Mouse (Mus musculus) yolk sac, embryonic 10.5 days (tissue): Measurements from ENCODE around the gene Gm9817.
A peak's percentile ranks its signal among the peaks of the same experiment; 100 is the strongest.
"Not testable (repeated sequence)": the region's sequence is repeated elsewhere in the genome, so short reads cannot be mapped to it uniquely, and the experiment has no call there.

Experiments
- DNase-seq: peaks from one replicate; pipeline ENCODE4 v3.0.0-alpha.2; 2017; ENCODE audit warnings: low spot score

Gm9817 gene

GRCm38 (mm10) chr13:45078392-45078791 lies at the start of gene Gm9817:
Gene Gm9817, plus strand, starts transcription at chr13:45078692.
- not testable (repeated sequence) for DNase-seq

GRCm38 (mm10) chr13:45029791-45030190 lies 48.7 kb upstream of the Gm9817 start:
- no peak for DNase-seq

DNA sequence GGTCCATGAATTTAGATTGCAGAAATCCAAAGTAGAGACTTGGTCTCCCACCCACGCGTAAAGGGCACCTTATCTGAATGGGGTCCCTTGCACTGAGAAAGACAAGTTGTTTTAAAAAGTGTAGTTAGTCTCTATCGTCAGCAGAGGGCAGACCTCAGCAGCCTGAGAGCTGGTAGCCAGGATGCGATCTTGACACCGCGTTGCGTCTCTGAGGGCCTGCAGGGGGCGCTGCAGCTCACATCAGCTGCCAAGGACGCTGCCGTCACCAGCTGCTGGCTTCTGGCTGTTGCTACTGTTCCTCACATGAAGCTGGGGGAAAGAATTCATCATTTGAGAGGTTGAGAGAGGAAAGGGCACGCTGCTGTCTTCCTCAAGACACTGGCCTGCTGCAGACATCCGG lies 47.7 kb upstream of the Gm9817 start:
- DNase-seq: peak; percentile 77

- DNase-seq: no peak
Measured at GRCm38 (mm10) chr13:45031314-45031713, 47.2 kb upstream of the Gm9817 start.

DNA sequence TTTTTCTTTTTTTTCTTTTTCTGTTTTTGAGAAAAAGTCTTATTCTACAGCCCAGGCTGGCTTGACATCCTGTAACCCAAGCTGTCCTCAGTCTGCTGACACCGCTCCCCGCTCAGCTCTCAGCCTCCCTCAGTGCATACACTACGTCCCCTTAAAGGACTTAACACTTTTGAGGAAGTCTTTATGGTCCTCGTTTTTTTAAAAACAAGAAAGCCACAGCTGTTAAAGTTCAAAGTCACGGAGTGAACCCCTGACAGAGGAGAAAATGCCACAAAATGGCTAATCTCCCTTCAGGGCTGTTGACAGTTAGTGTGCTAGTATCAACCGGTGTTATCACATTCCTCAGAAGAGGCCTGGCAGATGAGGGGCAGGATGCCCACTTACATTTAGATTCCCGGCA lies 46.7 kb upstream of the Gm9817 start:
- DNase-seq: no peak

DNA sequence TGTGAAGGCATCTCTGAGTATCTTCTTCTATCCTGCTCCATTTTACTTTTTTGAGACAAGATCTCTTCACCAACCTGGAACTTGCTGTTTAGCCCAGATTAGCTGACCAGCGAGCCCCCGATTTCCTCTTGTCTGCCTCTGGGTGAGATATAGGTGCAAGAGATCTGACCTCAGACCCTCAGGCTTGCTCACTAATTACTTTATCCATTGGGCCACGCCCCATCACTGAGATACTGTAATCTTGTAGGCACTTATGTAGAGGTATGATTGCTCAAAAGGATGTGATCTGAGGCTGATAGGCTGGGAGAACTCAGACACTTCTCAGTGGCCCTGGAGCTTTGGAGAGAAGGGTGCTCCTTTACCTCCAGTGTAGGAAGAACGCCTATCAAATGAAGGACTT lies 46.0 kb upstream of the Gm9817 start:
- no peak for DNase-seq

DNA sequence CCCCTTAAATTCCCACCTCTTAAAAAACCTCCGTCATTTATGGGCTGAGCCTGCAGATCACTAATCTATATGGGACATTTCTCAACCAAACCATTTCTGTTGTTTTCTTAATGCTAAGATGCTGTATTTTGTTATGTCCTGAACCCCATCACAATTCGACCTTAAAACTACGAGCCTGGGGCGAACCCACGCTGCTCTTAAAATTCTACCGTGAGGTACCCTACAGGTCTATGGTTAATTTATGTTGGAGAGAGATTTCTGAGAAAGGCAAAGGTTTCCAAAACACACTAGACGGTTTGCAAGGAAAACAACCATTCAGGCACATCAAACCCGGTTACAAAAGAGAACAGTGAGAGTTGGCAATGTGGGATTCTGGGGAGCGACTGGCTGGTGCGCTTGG lies 45.1 kb upstream of the Gm9817 start:
- DNase-seq: no peak

- DNase-seq: no peak
Measured at GRCm38 (mm10) chr13:45034759-45035158, 43.7 kb upstream of the Gm9817 start.

GRCm38 (mm10) chr13:45036417-45036816 lies 42.1 kb upstream of the Gm9817 start:
- no peak for DNase-seq

- no peak for DNase-seq
Measured at GRCm38 (mm10) chr13:45040195-45040594, 38.3 kb upstream of the Gm9817 start.

DNA sequence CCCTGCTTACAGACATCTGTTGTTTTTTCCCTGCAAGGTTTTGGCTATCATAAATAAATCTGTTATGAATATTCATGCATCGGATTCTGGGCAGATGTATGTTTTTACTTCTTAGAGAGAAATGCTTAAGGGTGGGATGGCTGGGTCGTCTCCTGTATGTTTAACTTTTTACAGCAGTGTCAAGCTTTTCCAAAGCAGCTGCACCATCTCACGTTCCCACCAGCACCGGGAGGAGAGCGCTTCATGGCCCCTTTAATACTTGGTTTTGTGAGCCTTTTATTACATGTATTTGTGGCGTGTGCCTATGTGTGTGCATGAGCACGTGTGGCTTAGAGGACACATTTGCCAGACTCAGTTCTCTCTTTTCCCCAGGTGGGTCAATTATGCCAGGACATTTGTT lies 37.8 kb upstream of the Gm9817 start:
- DNase-seq: no peak

DNA sequence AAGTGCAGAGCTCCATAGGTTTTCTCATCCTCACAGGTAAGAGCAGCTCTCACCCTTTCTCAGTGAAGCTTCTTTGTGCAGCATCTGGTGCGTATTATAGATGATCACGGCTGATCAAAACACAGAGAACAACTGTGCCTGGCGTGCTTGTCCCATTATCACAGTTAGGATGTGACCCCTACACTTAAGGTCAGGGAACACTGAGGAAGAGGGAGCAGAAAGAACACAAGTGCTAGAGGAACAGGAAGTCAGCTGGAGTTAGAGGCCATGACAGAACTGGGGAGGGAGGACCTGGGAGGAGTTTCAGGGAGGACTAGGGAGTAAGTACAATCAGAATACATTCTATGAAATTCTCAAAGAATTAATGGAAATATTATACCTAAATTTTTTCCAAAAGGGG lies 35.0 kb upstream of the Gm9817 start:
- no peak for DNase-seq

- DNase-seq: no peak
Measured at GRCm38 (mm10) chr13:45049261-45050020, 29.1 kb upstream of the Gm9817 start.

GRCm38 (mm10) chr13:45052805-45053204 lies 25.7 kb upstream of the Gm9817 start:
- DNase-seq: no peak

DNA sequence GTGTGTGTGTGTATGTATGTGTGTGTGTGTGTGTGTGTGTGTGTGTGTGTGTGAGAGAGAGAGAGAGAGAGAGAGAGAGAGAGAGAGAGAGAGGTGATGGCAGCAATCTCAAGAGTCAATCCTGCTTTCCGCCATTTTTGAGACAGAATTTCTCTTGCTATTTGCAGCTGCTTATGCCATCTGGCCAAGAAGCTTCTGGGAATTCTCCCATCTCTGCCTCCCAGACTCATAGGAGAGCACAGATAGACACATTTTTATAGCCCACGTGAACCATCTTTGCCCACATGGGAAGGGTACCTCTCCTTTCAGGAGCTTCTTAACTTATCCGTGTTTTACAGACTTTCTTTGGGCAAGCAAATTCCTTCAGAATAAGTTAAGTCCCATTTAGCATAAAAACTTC lies 24.6 kb upstream of the Gm9817 start:
- DNase-seq: no peak

GRCm38 (mm10) chr13:45059206-45059605 lies 19.3 kb upstream of the Gm9817 start:
- DNase-seq: no peak

DNA sequence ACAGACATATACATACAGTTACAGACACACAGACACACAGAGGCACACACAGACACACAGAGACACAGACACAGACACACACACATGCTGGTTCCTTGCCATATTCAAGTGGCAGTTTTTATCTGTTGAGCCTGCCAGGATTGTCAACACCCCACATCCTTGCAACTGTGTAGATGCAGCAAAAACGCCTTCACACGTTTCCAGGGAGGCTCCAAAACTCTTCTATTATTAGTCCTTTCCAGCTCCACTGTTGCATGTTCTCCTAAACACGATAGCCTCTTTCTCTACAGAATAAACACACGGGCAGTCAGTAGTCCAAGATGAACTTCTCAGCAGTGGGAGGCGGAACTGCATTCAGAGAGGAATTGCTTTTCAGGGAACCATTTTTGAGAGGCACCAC lies 15.3 kb upstream of the Gm9817 start:
- no peak for DNase-seq

GRCm38 (mm10) chr13:45064951-45065350 lies 13.5 kb upstream of the Gm9817 start:
- DNase-seq: no peak

DNA sequence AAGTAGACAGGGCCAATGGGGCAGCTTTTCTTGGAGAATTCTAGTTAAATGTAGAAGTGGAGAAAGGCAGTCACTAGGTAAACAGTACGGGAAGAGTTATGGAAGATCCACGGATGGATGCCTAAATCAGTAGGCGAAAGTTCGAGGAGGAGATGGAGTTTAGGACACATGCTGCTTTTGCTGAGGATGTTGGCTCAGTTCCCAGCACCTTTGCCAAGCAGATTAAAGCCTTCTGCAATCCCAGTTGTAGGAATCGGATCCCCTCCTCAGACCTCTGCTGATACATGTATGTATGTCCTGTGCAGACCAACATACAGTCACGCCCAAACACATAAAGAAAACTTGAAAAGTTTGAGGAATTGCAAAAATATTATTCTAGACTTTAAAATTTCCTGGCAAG lies 8.1 kb upstream of the Gm9817 start:
- no peak for DNase-seq

DNA sequence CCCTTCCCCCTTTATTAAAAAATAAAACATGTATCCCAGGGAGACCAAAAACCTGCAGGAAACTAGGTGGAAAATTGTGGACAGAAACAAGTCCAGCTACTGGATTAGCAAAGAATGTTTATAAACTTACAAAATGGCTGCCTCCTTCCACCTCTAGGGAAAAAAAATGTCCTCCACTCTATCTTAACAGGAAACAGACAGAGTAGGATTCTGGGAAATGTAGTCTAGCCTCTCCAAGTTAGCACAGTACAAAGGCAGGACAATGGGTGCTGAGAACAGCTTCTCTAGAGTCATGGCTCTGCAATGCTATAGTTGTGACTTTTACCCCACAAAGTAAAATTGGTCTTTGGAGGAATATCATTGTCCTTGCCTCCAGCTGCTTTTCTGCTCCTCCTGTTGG lies 3.5 kb upstream of the Gm9817 start:
- DNase-seq: no peak

DNA sequence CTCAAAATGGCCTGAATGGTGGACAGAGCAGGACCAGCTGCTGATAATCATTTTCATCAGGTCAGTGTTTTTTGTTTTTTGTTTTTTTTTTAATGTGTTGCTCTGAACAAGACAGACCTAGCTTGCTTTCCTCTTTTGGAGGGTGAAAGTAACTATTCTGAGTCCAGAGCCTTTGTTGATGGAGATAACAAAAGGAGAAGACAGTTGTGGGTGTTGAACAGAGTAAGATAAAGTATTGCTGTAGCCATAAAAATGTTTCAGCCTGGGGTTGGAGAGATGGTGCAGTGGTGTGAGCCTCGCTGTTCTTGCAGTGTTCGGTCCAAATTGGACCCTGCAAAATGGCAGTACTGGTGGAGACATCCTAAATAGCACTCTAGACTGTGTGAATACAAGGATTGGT lies 2.8 kb upstream of the Gm9817 start:
- DNase-seq: no peak

GRCm38 (mm10) chr13:45080771-45081170 lies 2.3 kb downstream of the Gm9817 start:
- no peak for DNase-seq

DNA sequence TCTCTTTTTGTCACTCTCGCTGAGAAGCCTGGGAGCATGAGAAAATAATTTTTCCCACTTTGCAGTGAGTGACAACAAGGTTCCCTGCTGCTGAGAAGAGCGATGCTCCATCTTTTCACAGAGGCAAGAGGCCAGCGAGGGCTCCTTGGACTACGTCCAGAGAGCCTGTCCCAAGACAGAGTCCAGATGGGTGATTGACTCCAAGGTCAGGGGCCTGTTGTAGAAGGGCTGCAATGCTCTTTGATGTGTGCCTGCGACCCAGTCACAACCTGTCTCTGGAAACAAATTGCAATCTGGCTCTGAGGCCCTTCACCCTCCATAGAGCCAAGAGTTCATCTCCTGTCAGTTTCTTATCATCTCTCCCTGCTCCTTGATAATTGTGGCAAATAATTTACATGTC lies 5.2 kb downstream of the Gm9817 start:
- peak; percentile 70 for DNase-seq

DNA sequence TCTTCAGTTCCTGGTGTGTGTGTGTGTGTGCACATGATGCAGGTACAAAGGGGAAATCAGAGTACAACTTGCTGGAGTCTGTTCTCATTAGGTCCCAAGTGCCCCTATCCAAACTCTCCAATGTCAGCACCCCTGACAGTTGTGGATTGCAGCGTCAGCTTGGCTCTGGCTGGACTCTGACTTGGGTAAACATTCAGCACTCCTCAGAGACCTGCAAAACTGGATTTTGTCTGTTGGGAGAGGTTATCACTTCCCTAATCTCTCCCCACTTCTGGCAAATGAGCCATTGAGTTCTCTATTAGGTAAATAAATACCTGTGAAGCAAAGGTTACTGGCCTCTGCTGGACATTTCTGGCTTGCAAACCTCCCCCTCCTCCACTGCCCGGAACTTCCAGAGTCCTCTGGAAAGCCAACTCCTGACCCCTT lies 10.3 kb downstream of the Gm9817 start:
- DNase-seq: peak; percentile 89
